Mouse (Mus musculus) limb, embryonic 15.5 days (tissue): Measurements from ENCODE around the gene Cracr2b. TPM values are rescaled to one million over a fixed set of nuclear protein-coding genes. Genes with fewer than 3 reads are reported as not detected.

Experiments
- ATAC-seq: fragments of 200-750 bp; cut with Nextera tagmentation; 2 replicates; pipeline ENCODE4 v1.8.0; 2017; ENCODE audit warnings: low read depth, moderate TSS enrichment; ENCODE audit not compliant: insufficient number of reproducible peaks, low FRiP score, low TSS enrichment
- H3K27ac ChIP-seq: fragments of 300-500 bp; sonication (generic); 2 replicates; pipeline ENCODE4 v1.5.1; 2015; ENCODE audit warnings: moderate library complexity, mild to moderate bottlenecking, inconsistent platforms
- H3K27me3 ChIP-seq: fragments of 300-500 bp; sonication (generic); 2 replicates; pipeline ENCODE4 v1.6.1; 2015; ENCODE audit warnings: inconsistent platforms
- H3K36me3 ChIP-seq: fragments of 300-500 bp; sonication (generic); 2 replicates; pipeline ENCODE4 v1.6.1; 2015; ENCODE audit warnings: inconsistent platforms
- H3K4me1 ChIP-seq: fragments of 300-500 bp; sonication (generic); 2 replicates; pipeline ENCODE4 v1.6.1; 2015; ENCODE audit warnings: inconsistent platforms
- H3K4me2 ChIP-seq: fragments of 300-500 bp; sonication (generic); 2 replicates; pipeline ENCODE4 v1.6.1; 2015; ENCODE audit warnings: mild to moderate bottlenecking, inconsistent platforms
- H3K4me3 ChIP-seq: fragments of 300-500 bp; sonication (generic); 2 replicates; pipeline ENCODE4 v1.5.1; 2015; ENCODE audit warnings: mild to moderate bottlenecking, inconsistent platforms
- H3K9ac ChIP-seq: fragments of 300-500 bp; sonication (generic); 2 replicates; pipeline ENCODE4 v1.6.1; 2015; ENCODE audit warnings: inconsistent platforms
- H3K9me3 ChIP-seq: fragments of 300-500 bp; sonication (generic); 2 replicates; pipeline ENCODE4 v1.6.1; 2016; ENCODE audit warnings: inconsistent platforms
- WGBS: fragments of 180-500 bp; shearing (Covaris S2); methylation state at CpG from one replicate; pipeline ENCODE4 v1.1.7; 2015; 5-methylcytosine and 5-hydroxymethylcytosine counted together
- polyA plus RNA-seq: library from polyadenylated mRNA; unstranded; fragments of >200 nt; fragmentation: Nextera tagmentation; extraction: Ambion mirVana; gene quantifications from 2 replicates; pipeline ENCODE4 v1.2.1, GENCODE M21; 2015

Gene Cracr2b
- 16.4 and 21.6 TPM in 2 replicates for polyA plus RNA-seq

DNA sequence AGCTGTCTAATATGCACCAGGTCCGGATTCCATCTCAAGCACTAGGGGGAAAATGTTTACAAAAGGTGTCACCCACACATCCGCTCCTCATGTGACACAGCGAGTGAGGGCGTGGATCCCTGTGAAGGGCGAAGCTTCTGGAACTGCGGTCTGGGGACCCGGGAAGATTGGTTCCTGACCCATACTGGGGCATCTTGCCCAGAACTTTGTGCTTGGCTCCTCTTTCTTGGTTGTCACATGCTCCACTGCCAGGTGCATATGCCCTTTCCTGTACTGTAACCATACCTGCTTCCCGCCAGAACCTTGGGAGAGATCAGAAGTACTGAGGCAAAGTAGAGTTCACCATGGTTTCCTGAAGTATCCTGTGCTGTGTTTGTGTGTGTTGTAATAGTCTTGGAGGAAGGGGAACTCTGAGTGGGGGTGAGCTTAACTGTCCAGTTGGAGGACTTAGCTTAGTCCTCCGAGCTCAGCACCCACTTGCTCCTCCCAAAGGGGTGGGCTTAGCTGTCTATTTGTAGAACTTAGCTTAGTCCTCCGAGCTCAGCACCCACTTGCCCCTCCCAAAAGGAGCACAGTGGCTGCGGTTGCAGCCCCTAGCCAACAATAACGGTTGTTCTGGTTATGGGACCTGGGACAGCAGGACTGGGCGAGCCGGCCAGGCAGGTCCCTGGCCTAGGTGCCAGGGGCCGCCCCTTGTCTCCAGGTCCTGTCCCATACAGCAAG lies at the start of gene Cracr2b:
TSS of gene Cracr2b (plus strand) at position 704 of the 723 bp plus-strand sequence.
- ATAC-seq = no peak
- Histone ChIP-seq H3K4me3 (peak within 1 kb of the TSS; percentile 41), H3K27me3 (peaks cover 60% of the 10 kb centered on the region), H3K4me2 (peak within 1 kb of the TSS; percentile 76), H3K9me3 (no peaks in the 10 kb centered on the region), H3K36me3 (peaks cover 7% of the 10 kb centered on the region; the same call in 1 of the 2 replicates), H3K27ac (no peak within 1 kb of the TSS; the same call in 1 of the 2 replicates), H3K9ac (peak within 1 kb of the TSS; percentile 28; the same call in 1 of the 2 replicates), H3K4me1 (peaks cover 46% of the 10 kb centered on the region)
- WGBS = 71% methylated on average over 15 of the region's 15 CpGs

DNA sequence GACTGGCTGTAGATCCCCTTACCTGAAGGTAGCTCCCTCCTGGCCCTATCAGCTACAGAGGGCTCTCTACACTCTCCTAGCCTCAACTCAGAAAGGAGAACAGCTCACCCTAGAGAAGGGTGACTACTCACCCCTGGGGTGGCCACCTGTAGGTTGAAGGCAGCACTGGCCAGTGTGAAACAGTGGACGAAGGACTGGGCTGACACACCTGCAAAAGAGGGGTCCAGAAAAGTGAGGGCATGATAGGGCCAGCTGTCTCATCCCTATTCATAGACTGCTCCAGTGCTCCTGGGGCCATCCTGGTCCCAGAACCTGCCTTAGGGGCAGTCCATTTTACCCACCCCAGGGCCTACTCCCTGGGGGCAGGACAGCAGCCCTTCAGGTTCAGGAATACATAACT lies 49.2 kb upstream of the Cracr2b start:
- H3K36me3 ChIP-seq = peaks cover 39% of the 10 kb centered on the region
- no peak for ATAC-seq
- no peak overlapping the region for H3K9ac ChIP-seq
- 100% methylated on average over 1 of the region's 1 CpGs for WGBS
- H3K4me1 ChIP-seq = peaks cover 17% of the 10 kb centered on the region
- H3K4me3 ChIP-seq = no peak overlapping the region
- H3K4me2 ChIP-seq = no peak overlapping the region
- no peak overlapping the region for H3K27ac ChIP-seq
- H3K9me3 ChIP-seq = no peaks in the 10 kb centered on the region
- H3K27me3 ChIP-seq = no peaks in the 10 kb centered on the region

DNA sequence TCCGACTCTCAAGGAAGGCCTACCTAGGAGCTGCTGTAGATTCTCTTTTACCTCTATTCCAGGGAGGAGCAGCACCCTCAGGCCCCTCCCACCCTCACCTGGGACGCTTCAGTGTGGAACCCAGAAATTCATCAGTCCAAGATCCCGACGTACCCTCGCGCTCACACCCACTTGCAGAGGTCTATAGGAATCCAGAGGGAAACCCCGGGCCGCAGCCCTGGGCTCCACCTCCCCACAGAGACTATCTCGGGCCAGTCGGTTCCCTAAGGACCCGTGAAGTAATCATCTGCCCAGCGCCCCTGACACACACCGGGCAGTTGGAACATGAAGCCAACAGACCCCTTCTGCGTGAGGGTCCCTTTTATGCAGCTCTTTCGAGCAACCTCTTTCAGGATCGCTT lies 47.6 kb upstream of the Cracr2b start:
- Histone ChIP-seq H3K27ac (peak overlapping the region; percentile 83), H3K36me3 (peaks cover 32% of the 10 kb centered on the region), H3K9ac (peak overlapping the region; percentile 69), H3K4me3 (peak overlapping the region; percentile 62), H3K4me2 (peak overlapping the region; percentile 79), H3K27me3 (no peaks in the 10 kb centered on the region), H3K4me1 (peaks cover 17% of the 10 kb centered on the region), H3K9me3 (no peaks in the 10 kb centered on the region)
- no peak for ATAC-seq
- WGBS = 2% methylated on average over 16 of the region's 16 CpGs

DNA sequence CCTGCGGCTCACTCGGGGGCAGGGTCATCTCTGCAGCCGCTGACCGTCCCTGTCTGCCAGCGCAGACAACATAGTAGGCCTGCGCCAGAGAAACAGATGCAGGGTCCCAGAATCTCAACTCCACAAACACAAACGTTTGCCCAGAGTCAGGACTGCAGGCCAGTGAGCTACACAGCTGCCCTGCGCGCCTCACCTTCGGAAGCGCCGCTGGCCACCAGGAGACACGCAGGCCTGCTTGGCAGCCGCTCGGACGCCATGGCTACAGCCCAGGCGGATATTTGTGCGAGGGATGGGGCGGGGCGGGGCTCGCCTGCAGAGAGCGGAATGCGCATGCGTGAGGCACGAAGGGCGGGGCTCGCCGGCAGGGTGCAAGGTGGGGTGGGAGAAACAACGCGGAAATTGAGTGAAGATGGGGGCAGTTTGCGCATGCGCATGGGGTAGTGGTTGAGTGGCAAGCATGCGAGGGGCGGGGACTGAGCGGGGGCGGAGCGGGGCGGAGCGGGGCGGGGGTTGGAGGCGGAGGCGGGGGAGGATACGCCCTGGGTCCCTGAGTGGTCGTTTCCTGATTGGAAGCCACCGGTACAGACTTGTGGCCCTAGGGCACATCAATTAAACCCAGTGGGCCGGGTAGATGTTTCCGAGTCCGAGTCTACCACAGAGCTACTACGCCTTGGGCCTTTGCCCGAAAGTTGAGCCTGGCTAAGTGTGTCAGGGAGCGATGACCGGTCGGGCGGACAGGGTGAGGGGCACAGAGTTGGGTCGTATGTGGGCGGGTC lies 46.9 kb upstream of the Cracr2b start, which contains the start of gene Gatd1:
TSS of gene Gatd1 (minus strand) at position 328 of the 776 bp plus-strand sequence.
- peak within 1 kb of the TSS; percentile 62 for H3K4me3 ChIP-seq
- no peaks in the 10 kb centered on the region for H3K27me3 ChIP-seq
- peak; percentile 89 for ATAC-seq
- no peaks in the 10 kb centered on the region for H3K9me3 ChIP-seq
- peak within 1 kb of the TSS; percentile 83 for H3K27ac ChIP-seq
- peaks cover 14% of the 10 kb centered on the region for H3K4me1 ChIP-seq
- peaks cover 25% of the 10 kb centered on the region for H3K36me3 ChIP-seq
- WGBS = under 1% methylated on average over 55 of the region's 56 CpGs
- H3K4me2 ChIP-seq = peak within 1 kb of the TSS; percentile 79
- H3K9ac ChIP-seq = peak within 1 kb of the TSS; percentile 69

DNA sequence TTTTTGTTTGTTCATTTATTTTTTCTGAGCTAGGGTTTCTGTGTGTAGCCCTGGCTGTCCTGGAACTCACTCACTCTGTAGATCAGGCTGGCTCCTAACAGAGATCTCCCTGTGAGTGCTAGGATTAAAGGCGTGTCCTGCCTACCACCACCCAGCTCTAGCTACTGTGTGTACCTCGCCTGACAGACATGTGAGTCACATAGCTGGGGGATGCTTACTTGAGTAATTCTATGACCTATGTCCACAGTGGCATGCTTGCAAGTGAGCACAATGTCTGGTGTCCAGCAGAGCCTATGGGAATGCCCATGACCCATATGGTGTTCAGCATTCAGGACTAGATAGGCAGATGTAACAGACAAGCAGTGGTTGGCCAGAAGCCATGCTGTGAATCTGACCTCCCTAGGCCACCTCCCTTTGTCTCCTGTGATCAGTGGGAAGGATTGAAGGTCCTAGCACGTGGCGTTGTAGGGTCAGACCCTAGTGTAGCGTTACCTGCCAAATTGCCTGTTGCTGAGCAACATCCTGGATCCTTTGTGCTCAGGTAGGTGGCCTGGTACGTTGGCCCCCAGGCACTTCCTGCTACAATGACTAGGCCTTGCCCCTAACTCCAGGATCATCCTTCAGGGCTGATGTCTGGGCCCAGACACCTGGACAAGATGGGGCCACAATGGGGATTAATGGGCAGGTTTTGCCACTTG lies 44.6 kb upstream of the Cracr2b start:
- Histone ChIP-seq H3K4me3 (no peak overlapping the region), H3K9me3 (no peaks in the 10 kb centered on the region), H3K4me2 (no peak overlapping the region), H3K27me3 (no peaks in the 10 kb centered on the region), H3K27ac (no peak overlapping the region), H3K36me3 (peaks cover 3% of the 10 kb centered on the region; the same call in 1 of the 2 replicates), H3K9ac (no peak overlapping the region), H3K4me1 (peaks cover 12% of the 10 kb centered on the region)
- no peak for ATAC-seq
- WGBS = 78% methylated on average over 6 of the region's 6 CpGs

DNA sequence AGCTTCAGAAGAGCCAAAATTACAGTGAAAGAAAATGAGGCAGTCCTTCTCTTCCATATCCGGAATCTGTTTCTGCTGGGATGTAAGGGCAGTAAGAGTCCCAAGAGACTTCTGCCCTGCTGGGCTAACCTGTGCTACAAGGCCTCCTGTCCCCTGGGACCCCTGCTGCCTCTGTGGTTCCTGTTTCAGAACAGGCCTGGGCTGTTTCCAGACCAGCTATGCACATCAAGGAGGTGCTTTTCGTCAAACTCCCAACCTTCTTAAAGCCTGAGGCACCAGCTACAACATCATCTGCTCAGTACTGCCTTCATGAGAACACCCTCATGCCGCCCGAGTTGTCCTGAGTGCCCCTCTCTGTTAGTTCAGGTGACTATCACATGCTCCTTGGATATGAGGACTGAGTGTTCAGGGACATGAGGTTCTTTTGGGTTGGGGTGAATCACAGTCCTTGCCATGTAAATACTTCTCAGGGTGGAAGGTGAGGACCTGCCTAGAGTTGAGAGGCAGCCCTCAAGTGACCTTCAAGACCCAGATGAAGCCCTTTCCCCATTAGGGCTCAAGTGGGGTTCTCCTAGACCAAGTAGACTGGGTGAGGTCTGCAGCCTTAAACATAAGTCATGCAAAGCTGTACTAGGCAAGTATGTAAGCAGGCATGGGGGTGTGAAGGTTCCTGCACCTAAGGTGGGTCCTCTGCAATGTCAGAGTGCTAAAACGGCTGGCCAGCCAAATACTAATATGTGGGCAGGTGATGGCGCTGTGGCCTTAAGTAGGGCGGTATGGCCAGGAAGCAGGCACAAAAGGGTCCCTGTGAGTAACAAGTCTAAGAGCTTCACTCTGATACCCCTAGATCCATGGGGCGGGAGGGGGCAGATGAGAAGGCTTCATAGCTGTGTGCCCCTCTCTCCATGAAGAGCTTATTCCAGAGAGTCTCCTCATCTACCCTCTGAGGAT lies 42.9 kb upstream of the Cracr2b start:
- no peak for ATAC-seq
- 74% methylated on average over 8 of the region's 8 CpGs for WGBS
- H3K4me1 ChIP-seq = peaks cover 8% of the 10 kb centered on the region
- H3K4me2 ChIP-seq = no peak overlapping the region
- H3K27ac ChIP-seq = no peak overlapping the region
- no peaks in the 10 kb centered on the region for H3K9me3 ChIP-seq
- H3K4me3 ChIP-seq = no peak overlapping the region
- no peak overlapping the region for H3K9ac ChIP-seq
- H3K36me3 ChIP-seq = no peaks in the 10 kb centered on the region
- H3K27me3 ChIP-seq = no peaks in the 10 kb centered on the region

DNA sequence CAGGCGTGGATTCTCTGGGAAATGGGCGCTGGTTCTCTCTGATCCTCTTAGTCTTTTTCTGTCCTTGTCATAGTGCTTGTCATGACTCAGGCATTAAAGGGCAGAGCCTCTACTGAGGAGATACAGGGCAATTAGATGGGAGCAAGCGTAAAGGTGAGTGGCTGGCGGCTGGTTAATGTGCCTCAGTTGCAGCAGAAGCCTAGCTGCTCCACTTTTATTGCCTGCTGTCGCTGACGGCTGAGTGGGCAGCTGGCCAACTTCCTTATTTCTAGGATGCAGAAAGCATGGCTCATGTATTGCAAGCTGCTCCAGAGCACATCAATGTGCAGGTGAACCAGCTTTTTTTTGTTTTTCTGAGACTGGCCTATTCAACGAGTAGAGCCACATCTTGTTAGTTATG lies 41.9 kb upstream of the Cracr2b start:
- H3K27ac ChIP-seq = no peak overlapping the region
- no peak overlapping the region for H3K4me3 ChIP-seq
- peaks cover 4% of the 10 kb centered on the region; the same call in 1 of the 2 replicates for H3K4me1 ChIP-seq
- 33% methylated on average over 7 of the region's 7 CpGs for WGBS
- no peaks in the 10 kb centered on the region for H3K36me3 ChIP-seq
- no peaks in the 10 kb centered on the region for H3K9me3 ChIP-seq
- no peak overlapping the region for H3K4me2 ChIP-seq
- no peak for ATAC-seq
- H3K27me3 ChIP-seq = no peaks in the 10 kb centered on the region
- H3K9ac ChIP-seq = no peak overlapping the region

DNA sequence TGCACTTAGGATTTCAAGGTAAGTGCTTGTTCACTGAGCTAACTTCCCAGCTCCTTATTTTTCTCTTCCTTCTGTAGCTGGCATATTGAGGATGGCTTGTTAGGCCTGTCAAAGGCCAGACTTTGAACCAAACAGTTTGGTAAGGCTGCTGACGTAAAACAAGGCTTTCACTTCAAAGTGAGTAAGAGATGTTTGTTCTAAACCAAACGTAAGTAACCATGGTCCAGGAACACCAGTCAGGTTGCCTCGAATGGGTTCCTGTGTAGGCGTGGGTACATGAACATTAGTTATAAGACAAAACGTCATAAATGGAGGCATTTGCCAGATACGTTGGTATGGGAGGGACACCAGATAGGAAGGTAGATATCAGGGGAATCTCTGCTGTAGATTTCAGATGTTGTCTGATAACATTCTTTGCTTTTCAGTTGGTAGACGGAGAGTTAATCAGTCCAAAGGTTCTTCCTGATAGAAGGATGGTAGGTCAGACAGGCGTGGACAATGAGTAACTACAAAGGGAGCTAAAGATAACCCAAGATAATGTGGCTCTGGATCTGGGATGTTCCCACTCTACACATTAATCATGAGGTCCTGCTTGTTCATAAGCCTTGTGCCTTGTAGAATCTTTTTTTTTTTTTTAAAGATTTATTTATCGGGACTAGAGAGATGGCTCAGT lies 40.7 kb upstream of the Cracr2b start:
- H3K4me3 ChIP-seq = no peak overlapping the region
- ATAC-seq = no peak
- no peaks in the 10 kb centered on the region for H3K9me3 ChIP-seq
- H3K4me1 ChIP-seq = no peaks in the 10 kb centered on the region
- H3K27ac ChIP-seq = no peak overlapping the region
- H3K27me3 ChIP-seq = no peaks in the 10 kb centered on the region
- no peak overlapping the region for H3K9ac ChIP-seq
- no peaks in the 10 kb centered on the region for H3K36me3 ChIP-seq
- no peak overlapping the region for H3K4me2 ChIP-seq
- WGBS = 80% methylated on average over 9 of the region's 9 CpGs

DNA sequence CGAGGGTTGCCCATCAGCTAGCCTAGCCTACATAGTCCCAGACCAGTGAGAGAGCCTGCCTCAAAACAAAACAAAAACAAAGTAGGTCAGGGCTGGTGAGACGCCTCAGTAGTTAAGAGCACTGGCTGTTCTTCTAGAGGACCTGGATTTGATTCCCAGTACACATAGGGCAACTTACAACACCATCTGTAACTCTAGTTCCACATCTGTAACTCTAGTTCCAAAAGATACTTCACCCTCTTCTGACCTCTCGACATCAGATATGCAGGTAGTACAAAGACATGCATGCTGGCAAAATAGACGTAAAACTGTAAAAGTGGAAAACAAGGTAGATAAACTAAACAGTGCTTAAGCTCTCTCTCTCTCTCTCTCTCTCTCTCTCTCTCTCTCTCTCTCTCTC lies 37.1 kb upstream of the Cracr2b start:
- no peaks in the 10 kb centered on the region for H3K27me3 ChIP-seq
- H3K4me1 ChIP-seq = no peaks in the 10 kb centered on the region
- no peak overlapping the region for H3K27ac ChIP-seq
- H3K36me3 ChIP-seq = no peaks in the 10 kb centered on the region
- H3K4me2 ChIP-seq = no peak overlapping the region
- no peak overlapping the region for H3K9ac ChIP-seq
- no peak for ATAC-seq
- H3K9me3 ChIP-seq = no peaks in the 10 kb centered on the region
- no peak overlapping the region for H3K4me3 ChIP-seq
- WGBS = 67% methylated on average over 4 of the region's 4 CpGs

DNA sequence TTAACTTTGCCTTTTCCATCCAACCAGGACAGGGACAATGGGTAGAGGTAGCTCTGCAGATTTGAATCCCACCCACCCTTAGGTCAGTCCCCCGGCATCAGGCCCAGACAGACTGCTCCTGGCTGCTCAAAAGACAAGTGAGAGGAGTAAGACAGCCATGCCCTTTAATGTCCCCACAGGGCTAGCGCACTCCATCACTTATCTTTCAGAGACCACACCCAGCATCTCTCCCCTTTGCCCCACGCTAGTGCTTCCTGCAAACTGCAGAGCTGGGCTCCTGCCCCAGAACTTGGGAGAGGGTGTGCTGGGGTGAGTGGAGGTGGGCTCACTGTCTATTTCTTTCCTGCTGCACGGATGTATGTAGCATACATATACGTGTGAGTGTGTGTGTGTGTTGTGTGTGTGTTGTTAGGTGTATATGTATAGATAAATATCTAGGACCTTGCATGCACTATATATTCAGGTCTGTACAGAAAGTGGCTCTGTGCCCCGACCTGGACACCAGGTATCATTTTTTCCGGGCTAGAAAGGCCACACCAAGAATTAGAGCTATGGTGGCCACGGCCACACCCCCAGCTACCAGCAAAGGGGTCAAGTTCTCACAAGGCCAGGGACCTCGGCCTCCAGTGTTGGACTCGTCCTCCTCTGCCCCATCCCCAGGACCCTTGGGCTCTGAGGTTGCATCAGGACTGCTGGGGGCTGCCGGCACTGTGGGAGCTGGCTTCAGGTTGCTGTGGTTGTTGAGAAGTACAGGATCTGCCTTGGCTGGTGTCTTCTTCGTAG lies 33.8 kb upstream of the Cracr2b start:
- Histone ChIP-seq H3K27ac (no peak overlapping the region), H3K36me3 (peaks cover 21% of the 10 kb centered on the region)
- 82% methylated on average over 12 of the region's 12 CpGs for WGBS

More for the DNA sequence above, 33.8 kb upstream of the Cracr2b start:
- H3K9ac ChIP-seq = no peak overlapping the region
- no peak for ATAC-seq
- no peaks in the 10 kb centered on the region for H3K9me3 ChIP-seq
- no peak overlapping the region for H3K4me2 ChIP-seq
- peaks cover 11% of the 10 kb centered on the region for H3K4me1 ChIP-seq
- no peak overlapping the region for H3K4me3 ChIP-seq
- no peaks in the 10 kb centered on the region for H3K27me3 ChIP-seq
